Mouse (Mus musculus) liver, embryonic 16.5 days (tissue): ENCODE data around the gene Filip1l. TPM values are rescaled to one million over a fixed set of nuclear protein-coding genes. Genes with fewer than 3 reads are reported as not detected.

Experiments
- ATAC-seq: fragments of 200-750 bp; cut with Nextera tagmentation; 2 replicates; pipeline ENCODE4 v1.8.0; 2017; ENCODE audit warnings: low read depth, mild to moderate bottlenecking, moderate number of reproducible peaks, moderate library complexity
- H3K27ac ChIP-seq: fragments of 300-500 bp; sonication (generic); 2 replicates; pipeline ENCODE4 v1.5.1; 2014; ENCODE audit warnings: mild to moderate bottlenecking, low read length
- H3K27me3 ChIP-seq: fragments of 300-500 bp; sonication (generic); 2 replicates; pipeline ENCODE4 v1.6.1; 2014; ENCODE audit warnings: low read depth, low read length, mixed read lengths; ENCODE audit not compliant: control insufficient read depth, insufficient read depth
- H3K36me3 ChIP-seq: fragments of 300-500 bp; sonication (generic); 2 replicates; pipeline ENCODE4 v1.6.1; 2014; ENCODE audit warnings: mild to moderate bottlenecking; ENCODE audit not compliant: control insufficient read depth, insufficient read depth
- H3K4me1 ChIP-seq: fragments of 300-500 bp; sonication (generic); 2 replicates; pipeline ENCODE4 v1.6.1; 2014; ENCODE audit warnings: low read depth, low read length, mixed read lengths; ENCODE audit not compliant: control insufficient read depth
- H3K4me2 ChIP-seq: fragments of 300-500 bp; sonication (generic); 2 replicates; pipeline ENCODE4 v1.6.1; 2014; ENCODE audit warnings: low read depth, low read length, mixed read lengths
- H3K4me3 ChIP-seq: fragments of 300-500 bp; sonication (generic); 2 replicates; pipeline ENCODE4 v1.5.1; 2014; ENCODE audit warnings: low read depth, mild to moderate bottlenecking, low read length
- H3K9ac ChIP-seq: fragments of 300-500 bp; sonication (generic); 2 replicates; pipeline ENCODE4 v1.6.1; 2014; ENCODE audit warnings: low read depth, low read length
- H3K9me3 ChIP-seq: fragments of 300-500 bp; sonication (generic); replicated peaks from 2 replicates; pipeline ENCODE4 v1.6.1; 2016; ENCODE audit warnings: low read length; ENCODE audit not compliant: control insufficient read depth
- WGBS: fragments of 180-500 bp; shearing (Covaris S2); extraction: QIAGEN DNeasy Blood & Tissue Kit; methylation state at CpG from one replicate; pipeline ENCODE4 v1.1.7; 2014; ENCODE audit not compliant: insufficient replicate concordance; 5-methylcytosine and 5-hydroxymethylcytosine counted together
- polyA plus RNA-seq: library from polyadenylated mRNA; unstranded; fragments of >200 nt; fragmentation: Nextera tagmentation; extraction: Ambion mirVana; gene quantifications from 2 replicates; pipeline ENCODE4 v1.2.1, GENCODE M21; 2015

Gene Filip1l
- polyA plus RNA-seq, 1 experiment from 2014 or later, result 5.0 TPM

GRCm38 (mm10) chr16:57528457-57528856 lies 175.6 kb downstream of the Filip1l start:
- Histone ChIP-seq H3K4me2 (no peak overlapping the region), H3K27ac (no peak overlapping the region), H3K9ac (no peak overlapping the region), H3K36me3 (no peaks in the 10 kb centered on the region), H3K4me1 (no peaks in the 10 kb centered on the region), H3K9me3 (no peaks in the 10 kb centered on the region), H3K4me3 (no peak overlapping the region), H3K27me3 (no peaks in the 10 kb centered on the region)
- WGBS, result 45% methylated on average over 4 of the region's 4 CpGs
- no peak for ATAC-seq

- Histone ChIP-seq H3K9me3 (no peaks in the 10 kb centered on the region), H3K4me1 (no peaks in the 10 kb centered on the region), H3K4me2 (no peak overlapping the region), H3K27me3 (no peaks in the 10 kb centered on the region), H3K36me3 (no peaks in the 10 kb centered on the region), H3K4me3 (no peak overlapping the region), H3K27ac (no peak overlapping the region), H3K9ac (no peak overlapping the region)
- no peak for ATAC-seq
- 51% methylated on average over 4 of the region's 4 CpGs for WGBS
Observed at GRCm38 (mm10) chr16:57530547-57530946, 177.7 kb downstream of the Filip1l start.

- 60% methylated on average over 6 of the region's 6 CpGs for whole genome bisulfite sequencing
- Histone ChIP-seq H3K9me3 (no peaks in the 10 kb centered on the region), H3K27me3 (no peaks in the 10 kb centered on the region), H3K9ac (no peak overlapping the region), H3K4me2 (no peak overlapping the region), H3K27ac (no peak overlapping the region), H3K4me1 (no peaks in the 10 kb centered on the region), H3K36me3 (no peaks in the 10 kb centered on the region), H3K4me3 (no peak overlapping the region)
- no peak for ATAC-seq
Observed at GRCm38 (mm10) chr16:57532081-57532493, 179.2 kb downstream of the Filip1l start.

- WGBS, result 9% methylated on average over 1 of the region's 1 CpGs
- Histone ChIP-seq H3K4me1 (no peaks in the 10 kb centered on the region), H3K4me3 (no peak overlapping the region), H3K36me3 (no peaks in the 10 kb centered on the region), H3K27ac (no peak overlapping the region), H3K9ac (no peak overlapping the region), H3K4me2 (no peak overlapping the region), H3K27me3 (no peaks in the 10 kb centered on the region), H3K9me3 (no peaks in the 10 kb centered on the region)
- no peak for ATAC-seq
Observed at GRCm38 (mm10) chr16:57534365-57534764, 181.5 kb downstream of the Filip1l start.

- no peaks in the 10 kb centered on the region for H3K9me3 ChIP-seq
Observed at GRCm38 (mm10) chr16:57534811-57535210, 181.9 kb downstream of the Filip1l start.

GRCm38 (mm10) chr16:57536511-57536910 lies 183.6 kb downstream of the Filip1l start:
- H3K27ac ChIP-seq, result no peak overlapping the region
- no peak overlapping the region for H3K4me3 ChIP-seq
- H3K4me1 ChIP-seq, result no peaks in the 10 kb centered on the region
- H3K27me3 ChIP-seq, result no peaks in the 10 kb centered on the region
- H3K36me3 ChIP-seq, result no peaks in the 10 kb centered on the region
- H3K9me3 ChIP-seq, result no peaks in the 10 kb centered on the region
- ATAC-seq, result no peak
- H3K4me2 ChIP-seq, result no peak overlapping the region
- WGBS, result 61% methylated on average over 7 of the region's 7 CpGs
- H3K9ac ChIP-seq, result no peak overlapping the region

More at GRCm38 (mm10) chr16:57534811-57535210, 181.9 kb downstream of the Filip1l start:
- H3K27me3 ChIP-seq, result no peaks in the 10 kb centered on the region
- H3K4me1 ChIP-seq, result no peaks in the 10 kb centered on the region
- H3K4me2 ChIP-seq, result no peak overlapping the region
- H3K9ac ChIP-seq, result no peak overlapping the region
- 41% methylated on average over 1 of the region's 1 CpGs for WGBS
- H3K27ac ChIP-seq, result no peak overlapping the region
- no peak overlapping the region for H3K4me3 ChIP-seq
- no peaks in the 10 kb centered on the region for H3K36me3 ChIP-seq
- no peak for ATAC-seq

- Histone ChIP-seq H3K9me3 (no peaks in the 10 kb centered on the region), H3K36me3 (no peaks in the 10 kb centered on the region), H3K9ac (no peak overlapping the region), H3K27ac (no peak overlapping the region), H3K4me3 (no peak overlapping the region), H3K4me1 (no peaks in the 10 kb centered on the region), H3K4me2 (no peak overlapping the region), H3K27me3 (no peaks in the 10 kb centered on the region; the same call in 1 of the 2 replicates)
- ATAC-seq, result no peak
- 67% methylated on average over 3 of the region's 3 CpGs for WGBS
Observed at GRCm38 (mm10) chr16:57543243-57543642, 190.3 kb downstream of the Filip1l start.

GRCm38 (mm10) chr16:57544441-57544840 lies 191.5 kb downstream of the Filip1l start:
- WGBS, result 67% methylated on average over 8 of the region's 8 CpGs
- no peak for ATAC-seq
- Histone ChIP-seq H3K4me2 (no peak overlapping the region), H3K27ac (no peak overlapping the region), H3K9ac (no peak overlapping the region), H3K36me3 (no peaks in the 10 kb centered on the region), H3K4me1 (no peaks in the 10 kb centered on the region), H3K4me3 (no peak overlapping the region), H3K27me3 (peaks cover 8% of the 10 kb centered on the region), H3K9me3 (no peaks in the 10 kb centered on the region)

- H3K27me3 ChIP-seq, result peaks cover 14% of the 10 kb centered on the region
- no peaks in the 10 kb centered on the region for H3K36me3 ChIP-seq
- no peak overlapping the region for H3K4me2 ChIP-seq
- no peak for ATAC-seq
- H3K9ac ChIP-seq, result no peak overlapping the region
- 30% methylated on average over 1 of the region's 1 CpGs for WGBS
- H3K4me3 ChIP-seq, result no peak overlapping the region
- H3K4me1 ChIP-seq, result no peaks in the 10 kb centered on the region
- H3K9me3 ChIP-seq, result no peaks in the 10 kb centered on the region
- H3K27ac ChIP-seq, result no peak overlapping the region
Observed at GRCm38 (mm10) chr16:57546355-57546754, 193.5 kb downstream of the Filip1l start.
